Mouse (Mus musculus) cortical plate, adult 2 months (tissue): ENCODE results near the gene Smyd2.

Experiments used
- CTCF ChIP-seq: fragments of 200-500 bp; IDR thresholded peaks from 2 replicates; pipeline ENCODE4 v1.5.1; 2011; ENCODE audit warnings: mild to moderate bottlenecking, control low read depth, low read length; ENCODE audit not compliant: insufficient read depth; ENCODE audit errors: extremely low read depth
- POLR2A ChIP-seq: fragments of 200-500 bp; IDR thresholded peaks from 2 replicates; pipeline ENCODE4 v1.6.1; 2011; ENCODE audit warnings: mild to moderate bottlenecking, low read length, control low read depth; ENCODE audit not compliant: insufficient read depth; ENCODE audit errors: extremely low read depth

- TF ChIP-seq CTCF (no peak), POLR2A (no peak)
These were observed 91.3 kb downstream of the Smyd2 start for GRCm38 (mm10) chr1:189830797-189831232.
